Comparison of ENCODE assay signal across 10 mouse cellular contexts in genomic region chr10:44539033-44539578, GRCm38 (mm10). TPM values are rescaled to one million over a fixed set of nuclear protein-coding genes. Genes with fewer than 3 reads are reported as not detected.
DNase-seq lines count a peak whose midpoint lies in the region; ATAC-seq and TF ChIP-seq lines count a peak whose summit lies in the region.
"Had no signal": no experiment of that assay in that cellular context is flagged by ENCODE, and none has a peak within 500 bp of the region (broad histone marks: within the 10 kb centered on the region; RNA-seq: fewer than 3 reads in every experiment).

No protein-coding gene starts in this region.

- H3K9me3 ChIP-seq in kidney, embryonic 14.5 days (ENCODE audit: control insufficient read depth, low read length): no peaks in the 10 kb centered on the region
- H3K9me3 ChIP-seq in E14TG2a.4 (ENCODE audit: low read length): peaks cover 6% of the 10 kb centered on the region
- H3K9me3 ChIP-seq in embryonic facial prominence, embryonic 14.5 days (ENCODE audit: control insufficient read depth, low read length): no peaks in the 10 kb centered on the region
- H3K9me3 ChIP-seq in megakaryocyte, embryonic 14.5 days: peaks cover 6% of the 10 kb centered on the region

- peak overlapping the region; percentile 21; the same call in 1 of the 2 replicates for H3K4me2 ChIP-seq in kidney, embryonic 14.5 days (replicated peaks; ENCODE audit: low read depth, low read length)
- H3K4me2 ChIP-seq in embryonic facial prominence, embryonic 14.5 days (ENCODE audit: low read depth, low read length): peak overlapping the region; percentile 40

- no peak for DNase-seq in kidney, adult 18-20 months
- no peak for DNase-seq in embryonic facial prominence, embryonic 14.5 days (ENCODE audit: low spot score)
- DNase-seq in left cerebral cortex, adult 18-20 months (ENCODE audit: low spot score in 2 of 2): no peak
- no peak for DNase-seq in right cerebral cortex, postnatal 25 days
- DNase-seq in cerebellum, adult 2 months: no peak
- DNase-seq: kidney, postnatal 36 days; thymus, adult 2 months had no signal

- 14% methylated on average over 14 of the region's 14 CpGs for WGBS in kidney, embryonic 14.5 days
- 19% methylated on average over 14 of the region's 14 CpGs for WGBS in embryonic facial prominence, embryonic 14.5 days
- WGBS in cerebellum, adult 2 months: 29% methylated on average over 14 of the region's 14 CpGs

- no peak for TF ChIP-seq CTCF in E14TG2a.4 (conservative IDR thresholded peaks at IDR 0.05; ENCODE audit: low read length)
- no peak for TF ChIP-seq CTCF in cerebellum, adult 2 months (IDR thresholded peaks at IDR 0.05; ENCODE audit: borderline replicate concordance, insufficient read depth, low read depth, low read length)

- H3K27ac ChIP-seq in kidney, embryonic 14.5 days (ENCODE audit: low read depth, low read length): no peak overlapping the region
- H3K27ac ChIP-seq in embryonic facial prominence, embryonic 14.5 days (replicated peaks; ENCODE audit: low read depth, low read length): no peak overlapping the region
- H3K27ac ChIP-seq in cerebellum, adult 2 months (ENCODE audit: insufficient read depth, low read length): no peak overlapping the region

- no peak overlapping the region; the same call in 1 of the 2 replicates for H3K4me3 ChIP-seq in kidney, embryonic 14.5 days (ENCODE audit: low read length)
- peak overlapping the region; percentile 41 for H3K4me3 ChIP-seq in E14TG2a.4 (replicated peaks; ENCODE audit: low read length)
- H3K4me3 ChIP-seq in embryonic facial prominence, embryonic 14.5 days (ENCODE audit: low read depth, low read length): no peak overlapping the region
- H3K4me3 ChIP-seq in megakaryocyte, embryonic 14.5 days (replicated peaks): peak overlapping the region; percentile 88
- no peak overlapping the region for H3K4me3 ChIP-seq in cerebellum, adult 2 months (replicated peaks; ENCODE audit: insufficient read depth, low read depth, low read length)

- TF ChIP-seq POLR2A in cerebellum, adult 2 months (IDR thresholded peaks at IDR 0.05; ENCODE audit: borderline replicate concordance, insufficient read depth, low read length): no peak

- no peak overlapping the region for H3K9ac ChIP-seq in kidney, embryonic 14.5 days (ENCODE audit: low read depth, low read length)
- H3K9ac ChIP-seq in embryonic facial prominence, embryonic 14.5 days (ENCODE audit: low read depth, low read length): no peak overlapping the region

- H3K27me3 ChIP-seq in kidney, embryonic 14.5 days (ENCODE audit: control insufficient read depth, insufficient read depth, low read length): 0 out of 2 replicates have a peak, but pooled peaks cover 2% of the 10 kb centered on the region
- peaks cover 15% of the 10 kb centered on the region for H3K27me3 ChIP-seq in E14TG2a.4 (ENCODE audit: insufficient read depth, low read length)
- H3K27me3 ChIP-seq in embryonic facial prominence, embryonic 14.5 days (replicated peaks; ENCODE audit: control insufficient read depth, insufficient read depth, low read length): peaks cover 5% of the 10 kb centered on the region; the same call in 1 of the 2 replicates
- H3K27me3 ChIP-seq in megakaryocyte, embryonic 14.5 days (replicated peaks): no peaks in the 10 kb centered on the region
- H3K27me3 ChIP-seq in cerebellum, adult 2 months (ENCODE audit: control insufficient read depth, insufficient read depth, low read length): no peaks in the 10 kb centered on the region

- peak; percentile 57; the same call in 1 of the 2 replicates for ATAC-seq in kidney, embryonic 14.5 days (ENCODE audit: low FRiP score, low TSS enrichment)
- ATAC-seq in embryonic facial prominence, embryonic 14.5 days (ENCODE audit: low read depth): no peak; the same call in 1 of the 2 replicates

- no peaks in the 10 kb centered on the region for H3K36me3 ChIP-seq in kidney, embryonic 14.5 days (ENCODE audit: control insufficient read depth, insufficient read depth, low read length)
- H3K36me3 ChIP-seq in E14TG2a.4 (ENCODE audit: insufficient read depth, low read length): no peaks in the 10 kb centered on the region
- H3K36me3 ChIP-seq in embryonic facial prominence, embryonic 14.5 days (ENCODE audit: control insufficient read depth, insufficient read depth, low read length): no peaks in the 10 kb centered on the region
- no peaks in the 10 kb centered on the region for H3K36me3 ChIP-seq in megakaryocyte, embryonic 14.5 days (replicated peaks; ENCODE audit: low read length)

- H3K4me1 ChIP-seq in kidney, embryonic 14.5 days (ENCODE audit: control insufficient read depth, insufficient read depth, low read length): 0 out of 2 replicates have a peak, but pooled peaks cover 4% of the 10 kb centered on the region
- peaks cover 27% of the 10 kb centered on the region for H3K4me1 ChIP-seq in E14TG2a.4 (replicated peaks; ENCODE audit: low read depth, low read length)
- 0 out of 2 replicates have a peak, but pooled peaks cover 4% of the 10 kb centered on the region for H3K4me1 ChIP-seq in embryonic facial prominence, embryonic 14.5 days (ENCODE audit: control insufficient read depth, insufficient read depth, low read length)
- H3K4me1 ChIP-seq in megakaryocyte, embryonic 14.5 days: peaks cover 37% of the 10 kb centered on the region
- no peaks in the 10 kb centered on the region for H3K4me1 ChIP-seq in cerebellum, adult 2 months (ENCODE audit: control insufficient read depth, insufficient read depth, low read length)

RNA-seq across cellular contexts. Expression of gene Prdm1, which starts 10.8 kb away (rescaled TPM):
- polyA plus RNA-seq in kidney, embryonic 14.5 days (2014; fragmentation: Nextera tagmentation; extraction: Ambion mirVana): 1.9 and 2.0 TPM in 2 replicates
- polyA plus RNA-seq in embryonic facial prominence, embryonic 14.5 days (2014; fragmentation: Nextera tagmentation; extraction: Ambion mirVana): 3.1 and 4.0 TPM in 2 replicates
- polyA plus RNA-seq in megakaryocyte, embryonic 14.5 days (2012; ENCODE audit: insufficient read depth, low replicate concordance): 0.66 and 0.81 TPM in 2 replicates
- 1 to 10 TPM; 1.0 to 1.3 TPM for total RNA-seq in left cerebral cortex, adult 18-20 months (2021)
- polyA plus RNA-seq in cerebellum, adult 2 months (2012; rRNA removed): 0.29 and 0.35 TPM in 2 replicates

Comparison
In these comparisons a context has a peak if more than half of its experiments do, and no peak if none do; other contexts are left out.
1. H3K4me3 ChIP-seq: peak in E14TG2a.4 (single experiment) and megakaryocyte, embryonic 14.5 days (single experiment); none in kidney, embryonic 14.5 days (single experiment), embryonic facial prominence, embryonic 14.5 days (single experiment) and cerebellum, adult 2 months (single experiment).